Mouse (Mus musculus): Measurements from ENCODE around the gene Rab44.

GRCm38 (mm10) chr17:29099076-29099475 is 14.9 kb upstream of the Rab44 start:
- TF ChIP-seq CTCF (IDR thresholded peaks at IDR 0.05; ENCODE audit: low read depth, low read length), result no peak
- no peak for TF ChIP-seq POLR2A (IDR thresholded peaks at IDR 0.05; ENCODE audit: borderline replicate concordance, low read depth, low read length)
